Comparison of ENCODE assay signal across 8 mouse cellular contexts in the genomic region with DNA sequence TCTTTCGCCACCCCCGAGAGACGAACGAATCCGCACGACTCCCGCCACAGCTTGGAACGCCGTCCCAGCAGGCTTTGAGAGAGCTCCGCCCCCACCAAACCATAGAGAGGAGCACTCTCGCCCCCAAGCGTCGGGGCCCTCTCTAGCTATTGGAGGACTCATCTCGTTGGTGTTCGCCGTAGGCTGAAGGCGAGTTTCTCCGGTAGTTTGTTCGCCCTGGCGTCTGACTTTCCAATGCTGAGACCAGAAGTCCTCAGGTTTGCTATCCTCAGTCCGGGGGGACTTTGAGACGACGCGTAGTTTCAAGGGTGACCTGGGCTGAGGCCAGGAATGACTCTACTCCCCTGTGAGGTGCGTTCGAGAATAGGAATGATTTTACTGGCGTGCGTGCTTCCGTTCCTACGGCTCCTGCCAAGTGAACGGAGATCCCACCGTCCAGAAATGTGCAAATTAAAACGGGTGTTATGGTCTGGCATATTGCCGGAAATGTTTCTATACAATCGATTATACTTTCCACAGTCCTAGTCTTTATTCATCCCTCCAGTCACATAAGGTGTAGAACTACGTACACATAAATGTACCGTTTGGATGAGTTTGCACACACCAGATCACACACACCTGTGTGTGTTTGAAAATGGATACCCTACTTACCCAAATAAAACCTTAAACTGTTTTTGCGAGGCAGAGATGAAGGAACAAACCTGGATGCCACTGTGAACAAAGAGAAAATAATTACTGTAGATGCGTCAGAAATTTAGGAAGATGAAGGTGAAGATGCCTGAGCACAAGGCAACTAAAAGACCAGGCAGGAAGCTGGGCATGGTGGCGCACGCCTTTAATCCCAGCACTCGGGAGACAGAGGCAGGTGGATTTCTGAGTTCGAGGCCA. TPM values are rescaled to one million over a fixed set of nuclear protein-coding genes. Genes with fewer than 3 reads are reported as not detected.
DNase-seq lines count a peak whose midpoint lies in the region; ATAC-seq and TF ChIP-seq lines count a peak whose summit lies in the region.

A gene (minus strand): TSS at position 76 of the 888 bp plus-strand sequence.
A gene (plus strand): TSS at position 169 of the 888 bp plus-strand sequence.

- H3K4me2 ChIP-seq in CH12.LX (ENCODE audit: insufficient read depth, low read depth, poor library complexity, severe bottlenecking), result peak within 1 kb of the TSS; percentile 75
- peak within 1 kb of the TSS; percentile 70 for H3K4me2 ChIP-seq in forebrain, embryonic 11.5 days (ENCODE audit: low read depth, low read length, severe bottlenecking)
- peak within 1 kb of the TSS; percentile 91 for H3K4me2 ChIP-seq in heart, embryonic 16.5 days (ENCODE audit: low read depth, low read length)
- H3K4me2 ChIP-seq in liver, embryonic 15.5 days, result peak within 1 kb of the TSS; percentile 80
- H3K4me2 ChIP-seq in neural tube, embryonic 12.5 days (replicated peaks), result peak within 1 kb of the TSS; percentile 70

- H3K9ac ChIP-seq in CH12.LX (ENCODE audit: insufficient read depth, low read depth), result peak within 1 kb of the TSS; percentile 62
- H3K9ac ChIP-seq in forebrain, embryonic 11.5 days (ENCODE audit: low read length), result peak within 1 kb of the TSS; percentile 77
- H3K9ac ChIP-seq in heart, embryonic 16.5 days (ENCODE audit: low read length), result peak within 1 kb of the TSS; percentile 82
- peak within 1 kb of the TSS; percentile 73 for H3K9ac ChIP-seq in liver, embryonic 15.5 days
- peak within 1 kb of the TSS; percentile 69 for H3K9ac ChIP-seq in neural tube, embryonic 12.5 days

- H3K27ac ChIP-seq in CH12.LX (ENCODE audit: insufficient read depth, low read depth), result peak within 1 kb of the TSS; percentile 33
- no peak within 1 kb of the TSS for H3K27ac ChIP-seq in forebrain, embryonic 11.5 days (ENCODE audit: low read depth, low read length)
- H3K27ac ChIP-seq in heart, embryonic 16.5 days (ENCODE audit: low read length), result peak within 1 kb of the TSS; percentile 76
- H3K27ac ChIP-seq in liver, embryonic 15.5 days (replicated peaks), result peak within 1 kb of the TSS; percentile 75
- 0 out of 2 replicates have a peak within 1 kb of the TSS, but pooled peaks have one; percentile 8 for H3K27ac ChIP-seq in neural tube, embryonic 12.5 days

- H3K9me3 ChIP-seq in CH12.LX (replicated peaks; ENCODE audit: low read length), result no peaks in the 10 kb centered on the region
- H3K9me3 ChIP-seq in forebrain, embryonic 11.5 days (ENCODE audit: control insufficient read depth, low read length), result no peaks in the 10 kb centered on the region
- H3K9me3 ChIP-seq in heart, embryonic 16.5 days (replicated peaks; ENCODE audit: control insufficient read depth, low read length), result no peaks in the 10 kb centered on the region
- H3K9me3 ChIP-seq in liver, embryonic 15.5 days (replicated peaks), result no peaks in the 10 kb centered on the region
- no peaks in the 10 kb centered on the region for H3K9me3 ChIP-seq in neural tube, embryonic 12.5 days

- 4% methylated on average over 43 of the region's 43 CpGs for WGBS in forebrain, embryonic 11.5 days
- WGBS in heart, embryonic 16.5 days, result 4% methylated on average over 43 of the region's 43 CpGs
- under 1% methylated on average over 43 of the region's 43 CpGs for WGBS in liver, embryonic 15.5 days (ENCODE audit: insufficient replicate concordance)
- WGBS in neural tube, embryonic 12.5 days, result 4% methylated on average over 43 of the region's 43 CpGs

- TF ChIP-seq POLR2A in CH12.LX (IDR thresholded peaks at IDR 0.05; ENCODE audit: low read depth, low read length), result peak; percentile 86

- peaks cover 2 to 22% of the 10 kb centered on the region in 2 experiments for H3K36me3 ChIP-seq in CH12.LX (replicated peaks in 1 of 2; ENCODE audit: control insufficient read depth in 1 of 2, insufficient read depth in 1 of 2, low read length in 1 of 2)
- no peaks in the 10 kb centered on the region for H3K36me3 ChIP-seq in forebrain, embryonic 11.5 days (ENCODE audit: control insufficient read depth, insufficient read depth, low read length)
- peaks cover 2% of the 10 kb centered on the region; the same call in 1 of the 2 replicates for H3K36me3 ChIP-seq in heart, embryonic 16.5 days (ENCODE audit: control insufficient read depth, insufficient read depth)
- 0 out of 2 replicates have a peak, but pooled peaks cover 7% of the 10 kb centered on the region for H3K36me3 ChIP-seq in liver, embryonic 15.5 days (replicated peaks)
- H3K36me3 ChIP-seq in neural tube, embryonic 12.5 days, result no peaks in the 10 kb centered on the region

- peaks cover 0 to 25% of the 10 kb centered on the region in 2 experiments; a peak in 2 of 4 replicates for H3K4me1 ChIP-seq in CH12.LX (ENCODE audit: control insufficient read depth in 1 of 2, insufficient read depth in 2 of 2)
- no peaks in the 10 kb centered on the region; the same call in 1 of the 2 replicates for H3K4me1 ChIP-seq in forebrain, embryonic 11.5 days (replicated peaks; ENCODE audit: control insufficient read depth, insufficient read depth, low read length)
- peaks cover 10% of the 10 kb centered on the region for H3K4me1 ChIP-seq in heart, embryonic 16.5 days (ENCODE audit: control insufficient read depth, insufficient read depth, low read length)
- H3K4me1 ChIP-seq in liver, embryonic 15.5 days (replicated peaks), result peaks cover 26% of the 10 kb centered on the region
- peaks cover 4% of the 10 kb centered on the region; the same call in 1 of the 2 replicates for H3K4me1 ChIP-seq in neural tube, embryonic 12.5 days

- dilution Hi-C loops in CH12.LX (cut with MboI; ENCODE audit: extremely low pct_ligation_motif_present, extremely low pct_unique_long_range_greater_than_20kb, low sequenced_read_pairs), result no loop called here

- peak; percentile 93 for DNase-seq in CH12.LX (ENCODE audit: extremely low read depth)
- peak; percentile 87 for DNase-seq in c-Kit-positive CD71-positive TER-119-negative erythroid progenitor cells, embryonic 14.5 days (ENCODE audit: low read depth)
- peak; percentile 94 for DNase-seq in forebrain, embryonic 11.5 days (ENCODE audit: low spot score)
- peak; percentile 90 to 94 for DNase-seq in kidney, postnatal 36 days
- peak; percentile 94 for DNase-seq in telencephalon, adult 2 months (ENCODE audit: low read depth, low spot score)

- peak within 1 kb of the TSS; percentile 72 to 85 (median 82) for H3K4me3 ChIP-seq in CH12.LX (replicated peaks in 1 of 3; ENCODE audit: low read depth in 2 of 3, low read length in 2 of 3, poor library complexity in 1 of 3)
- peak within 1 kb of the TSS; percentile 68 for H3K4me3 ChIP-seq in forebrain, embryonic 11.5 days (ENCODE audit: low read depth, low read length)
- H3K4me3 ChIP-seq in heart, embryonic 16.5 days (ENCODE audit: low read length), result peak within 1 kb of the TSS; percentile 70
- H3K4me3 ChIP-seq in liver, embryonic 15.5 days (replicated peaks), result peak within 1 kb of the TSS; percentile 75
- H3K4me3 ChIP-seq in neural tube, embryonic 12.5 days, result peak within 1 kb of the TSS; percentile 73

- in situ Hi-C loops in CH12.LX (cut with MboI; ENCODE audit: low pct_ligation_motif_present, low pct_unique_long_range_greater_than_20kb, low sequenced_read_pairs), result no loop called here

- ATAC-seq in forebrain, embryonic 11.5 days (replicated peaks; ENCODE audit: low FRiP score), result peak; percentile 96
- peak; percentile 96 for ATAC-seq in heart, embryonic 16.5 days (replicated peaks; ENCODE audit: extremely low read depth, insufficient read depth, low FRiP score)
- ATAC-seq in liver, embryonic 15.5 days (ENCODE audit: insufficient read depth), result peak; percentile 97
- peak; percentile 97 for ATAC-seq in neural tube, embryonic 12.5 days (ENCODE audit: low FRiP score, low read depth)

- peaks cover 6% of the 10 kb centered on the region; the same call in 1 of the 2 replicates for H3K79me2 ChIP-seq in CH12.LX (replicated peaks; ENCODE audit: control insufficient read depth, extremely low read depth, insufficient read depth, poor library complexity, severe bottlenecking)

- no peak for TF ChIP-seq RAD21 in CH12.LX (IDR thresholded peaks at IDR 0.05; ENCODE audit: low read depth, low read length)

- no peak for TF ChIP-seq EP300 in CH12.LX (IDR thresholded peaks at IDR 0.05; ENCODE audit: low read length)

- H3K27me3 ChIP-seq in CH12.LX (replicated peaks), result no peaks in the 10 kb centered on the region
- H3K27me3 ChIP-seq in forebrain, embryonic 11.5 days (ENCODE audit: control insufficient read depth, insufficient read depth, low read length), result no peaks in the 10 kb centered on the region
- no peaks in the 10 kb centered on the region for H3K27me3 ChIP-seq in heart, embryonic 16.5 days (ENCODE audit: control insufficient read depth, insufficient read depth, low read length)
- H3K27me3 ChIP-seq in liver, embryonic 15.5 days, result no peaks in the 10 kb centered on the region
- no peaks in the 10 kb centered on the region for H3K27me3 ChIP-seq in neural tube, embryonic 12.5 days (replicated peaks)

- peak in 1 of 2 experiments; percentile 6; a peak in 1 of 4 replicates for TF ChIP-seq CTCF in CH12.LX (conservative IDR thresholded peaks at IDR 0.05 in 1 of 2, IDR thresholded peaks at IDR 0.05 in 1 of 2; ENCODE audit: low read depth in 2 of 2, low read length in 2 of 2)

TF ChIP-seq in CH12.LX, 34 proteins besides CTCF, POLR2A, EP300 and RAD21 (continues in another document):
- TF ChIP-seq GABPA (IDR thresholded peaks at IDR 0.05; ENCODE audit: insufficient replicate concordance, low read depth, low read length) (peak; percentile 91), MYC (IDR thresholded peaks at IDR 0.05; ENCODE audit: low read depth, low read length) (peak; percentile 70; the same call in 1 of the 2 replicates), NELFE (IDR thresholded peaks at IDR 0.05; ENCODE audit: low read depth, low read length) (peak; percentile 81), MXI1 (IDR thresholded peaks at IDR 0.05; ENCODE audit: low read depth, low read length) (no peak; the same call in 1 of the 2 replicates)

RNA-seq across cellular contexts. Expression of the first gene that starts in this region (rescaled TPM):
- total RNA-seq in CH12.LX (2012; rRNA removed) (16.3 and 17.0 TPM in 2 replicates), CH12.LX (2014; rRNA removed) (26.6 and 28.9 TPM in 2 replicates)
- 19.3 and 20.6 TPM in 2 replicates for polyA plus RNA-seq in CH12.LX (2012; ENCODE audit: insufficient read length, low read depth)
- polyA plus RNA-seq in forebrain, embryonic 11.5 days (2014; fragmentation: Nextera tagmentation; extraction: Ambion mirVana), result 38.4 and 41.2 TPM in 2 replicates
- polyA plus RNA-seq in heart, embryonic 16.5 days (2015; fragmentation: Nextera tagmentation; extraction: Ambion mirVana), result 12.2 and 13.1 TPM in 2 replicates
- 8.7 and 9.6 TPM in 2 replicates for polyA plus RNA-seq in liver, embryonic 15.5 days (2015; fragmentation: Nextera tagmentation; extraction: Ambion mirVana)
- 16.4 and 17.7 TPM in 2 replicates for polyA plus RNA-seq in neural tube, embryonic 12.5 days (2016; fragmentation: Nextera tagmentation; extraction: Ambion mirVana)

RNA-seq across cellular contexts. Expression of the second gene that starts in this region (rescaled TPM):
- total RNA-seq in CH12.LX (2012; rRNA removed) (6.7 and 9.7 TPM in 2 replicates), CH12.LX (2014; rRNA removed) (19.2 and 23.0 TPM in 2 replicates)
- polyA plus RNA-seq in CH12.LX (2012; ENCODE audit: insufficient read length, low read depth), result 10.7 and 12.1 TPM in 2 replicates
- polyA plus RNA-seq in forebrain, embryonic 11.5 days (2014; fragmentation: Nextera tagmentation; extraction: Ambion mirVana), result 9.6 and 12.1 TPM in 2 replicates
- 7.1 and 7.4 TPM in 2 replicates for polyA plus RNA-seq in heart, embryonic 16.5 days (2015; fragmentation: Nextera tagmentation; extraction: Ambion mirVana)
- 4.0 and 4.2 TPM in 2 replicates for polyA plus RNA-seq in liver, embryonic 15.5 days (2015; fragmentation: Nextera tagmentation; extraction: Ambion mirVana)
- 8.0 and 9.6 TPM in 2 replicates for polyA plus RNA-seq in neural tube, embryonic 12.5 days (2016; fragmentation: Nextera tagmentation; extraction: Ambion mirVana)
